ENCODE assay signal across 21 mouse cellular contexts in genomic region chr9:29776030-29776429, GRCm38 (mm10).
DNase-seq lines count a peak whose midpoint lies in the region; TF ChIP-seq lines count a peak whose summit lies in the region.
"Had no signal": no experiment of that assay in that cellular context is flagged by ENCODE, and none has a peak within 500 bp of the region (broad histone marks: within the 10 kb centered on the region; RNA-seq: fewer than 3 reads in every experiment).

No protein-coding gene starts in this region.

- H3K4me3 ChIP-seq in CH12.LX (replicated peaks in 1 of 3; ENCODE audit: low read depth in 2 of 3, low read length in 2 of 3, poor library complexity in 1 of 3) (no peak overlapping the region), MEL (ENCODE audit: control insufficient read depth in 1 of 2, insufficient read depth in 1 of 2, low read depth in 2 of 2, low read length in 2 of 2) (no peak overlapping the region)
- H3K4me3 ChIP-seq: embryonic facial prominence, embryonic 13.5 days; embryonic facial prominence, embryonic 15.5 days; erythroblast, embryonic 14.5 days; forebrain, embryonic 10.5 days; forebrain, embryonic 12.5 days had no signal

- no peak for TF ChIP-seq EP300 in CH12.LX (IDR thresholded peaks at IDR 0.05; ENCODE audit: low read length)
- TF ChIP-seq EP300 in MEL (IDR thresholded peaks at IDR 0.05; ENCODE audit: low read depth in 1 of 2, low read length in 2 of 2): no peak

- H3K79me2 ChIP-seq in CH12.LX (replicated peaks; ENCODE audit: control insufficient read depth, extremely low read depth, insufficient read depth, poor library complexity, severe bottlenecking): no peaks in the 10 kb centered on the region
- H3K79me2 ChIP-seq in MEL (ENCODE audit: control insufficient read depth, insufficient read depth, low read length, poor library complexity): no peaks in the 10 kb centered on the region

- H3K27ac ChIP-seq in CH12.LX (ENCODE audit: insufficient read depth, low read depth) (no peak overlapping the region), MEL (ENCODE audit: control insufficient read depth, low read depth, low read length) (no peak overlapping the region)
- H3K27ac ChIP-seq: embryonic facial prominence, embryonic 13.5 days; embryonic facial prominence, embryonic 15.5 days; forebrain, embryonic 10.5 days; forebrain, embryonic 12.5 days had no signal

- H3K27me3 ChIP-seq in CH12.LX (replicated peaks) (no peaks in the 10 kb centered on the region), MEL (ENCODE audit: control insufficient read depth in 1 of 2, insufficient read depth in 2 of 2, low read length in 2 of 2) (no peaks in the 10 kb centered on the region)
- H3K27me3 ChIP-seq: embryonic facial prominence, embryonic 13.5 days; embryonic facial prominence, embryonic 15.5 days had no signal

- H3K4me2 ChIP-seq in CH12.LX (ENCODE audit: insufficient read depth, low read depth, poor library complexity, severe bottlenecking): no peak overlapping the region
- H3K4me2 ChIP-seq: embryonic facial prominence, embryonic 13.5 days; embryonic facial prominence, embryonic 15.5 days; forebrain, embryonic 12.5 days had no signal

- H3K9ac ChIP-seq in CH12.LX (ENCODE audit: insufficient read depth, low read depth) (no peak overlapping the region), MEL (ENCODE audit: control insufficient read depth, low read depth, low read length, poor library complexity, severe bottlenecking) (no peak overlapping the region)
- H3K9ac ChIP-seq: embryonic facial prominence, embryonic 13.5 days; embryonic facial prominence, embryonic 15.5 days; forebrain, embryonic 12.5 days had no signal

- in situ Hi-C loops in CH12.LX (cut with MboI; ENCODE audit: low pct_ligation_motif_present, low pct_unique_long_range_greater_than_20kb, low sequenced_read_pairs): no loop called here

- dilution Hi-C loops in CH12.LX (cut with MboI; ENCODE audit: extremely low pct_ligation_motif_present, extremely low pct_unique_long_range_greater_than_20kb, low sequenced_read_pairs): no loop called here

- H3K9me3 ChIP-seq in CH12.LX (replicated peaks; ENCODE audit: low read length): peaks cover 79% of the 10 kb centered on the region
- no peaks in the 10 kb centered on the region for H3K9me3 ChIP-seq in MEL (replicated peaks; ENCODE audit: insufficient read depth, low read length)
- H3K9me3 ChIP-seq: embryonic facial prominence, embryonic 13.5 days; embryonic facial prominence, embryonic 15.5 days; forebrain, embryonic 10.5 days; forebrain, embryonic 12.5 days had no signal

- H3K4me1 ChIP-seq in CH12.LX (ENCODE audit: control insufficient read depth in 1 of 2, insufficient read depth in 2 of 2) (no peaks in the 10 kb centered on the region), MEL (ENCODE audit: control insufficient read depth in 1 of 2, insufficient read depth in 2 of 2, low read length in 2 of 2) (no peaks in the 10 kb centered on the region)
- H3K4me1 ChIP-seq: embryonic facial prominence, embryonic 13.5 days; embryonic facial prominence, embryonic 15.5 days had no signal

- intact Hi-C loops in heart, postnatal 10 days (cut with DNase I): no loop called here

- TF ChIP-seq POLR2A in CH12.LX (IDR thresholded peaks at IDR 0.05; ENCODE audit: low read depth, low read length) (no peak), MEL (IDR thresholded peaks at IDR 0.05; ENCODE audit: control insufficient read depth in 1 of 2, insufficient read depth in 1 of 2, low read depth in 1 of 2, low read length in 2 of 2, poor library complexity in 1 of 2) (no peak)

- TF ChIP-seq CTCF in CH12.LX (conservative IDR thresholded peaks at IDR 0.05 in 1 of 2, IDR thresholded peaks at IDR 0.05 in 1 of 2; ENCODE audit: low read depth in 2 of 2, low read length in 2 of 2) (no peak), MEL (IDR thresholded peaks at IDR 0.05 in 2 of 3, conservative IDR thresholded peaks at IDR 0.05 in 1 of 3; ENCODE audit: control insufficient read depth in 1 of 3, insufficient read depth in 1 of 3, low read depth in 2 of 3, low read length in 3 of 3, poor library complexity in 1 of 3, severe bottlenecking in 1 of 3) (no peak)

- DNase-seq in heart, adult 11 months: peak; percentile 21
- no peak for DNase-seq in heart, postnatal 10 days
- DNase-seq in CH12.LX (ENCODE audit: extremely low read depth) (no peak), MEL (ENCODE audit: low read depth, low spot score) (no peak)
- DNase-seq in spleen, postnatal 4 days (ENCODE audit: low spot score in 2 of 2): no peak
- DNase-seq: adrenal gland, adult 8-10 months; adrenal gland, postnatal 14 days; adrenal gland, postnatal 36 days; B cell, adult 2 months; cerebellum, adult 11-12 months; cerebellum, adult 2 months; cerebellum, adult 9-10 months; cerebellum, postnatal 10 days; cerebellum, postnatal 36 days; embryo, embryonic 11 days had no signal

- TF ChIP-seq RAD21 in CH12.LX (IDR thresholded peaks at IDR 0.05; ENCODE audit: low read depth, low read length) (no peak), MEL (IDR thresholded peaks at IDR 0.05; ENCODE audit: low read depth, low read length) (no peak)

- H3K36me3 ChIP-seq in CH12.LX (replicated peaks in 1 of 2; ENCODE audit: control insufficient read depth in 1 of 2, insufficient read depth in 1 of 2, low read length in 1 of 2): no peaks in the 10 kb centered on the region
- no peaks in the 10 kb centered on the region for H3K36me3 ChIP-seq in MEL (ENCODE audit: control insufficient read depth in 1 of 2, insufficient read depth in 2 of 2, low read length in 2 of 2)
- H3K36me3 ChIP-seq: embryonic facial prominence, embryonic 13.5 days; embryonic facial prominence, embryonic 15.5 days; forebrain, embryonic 10.5 days; forebrain, embryonic 12.5 days; G1E had no signal

TF ChIP-seq in CH12.LX, 34 proteins besides CTCF, POLR2A, EP300 and RAD21:
- TF ChIP-seq ZNF384 (IDR thresholded peaks at IDR 0.05; ENCODE audit: low read depth, low read length) (no peak), JUN (IDR thresholded peaks at IDR 0.05; ENCODE audit: insufficient read depth, low read depth, low read length) (no peak), MAFK (IDR thresholded peaks at IDR 0.05; ENCODE audit: insufficient replicate concordance, low read length) (peak; percentile 93), NRF1 (IDR thresholded peaks at IDR 0.05; ENCODE audit: low read depth, low read length) (no peak)

TF ChIP-seq in MEL, 35 proteins besides CTCF, POLR2A, EP300 and RAD21:
- TF ChIP-seq MAFK (IDR thresholded peaks at IDR 0.05; ENCODE audit: borderline replicate concordance, low read depth, low read length) (peak; percentile 86), SIN3A (IDR thresholded peaks at IDR 0.05; ENCODE audit: low read length) (no peak)
